Mouse (Mus musculus): ENCODE data around the gene Rtn4rl1.

DNA sequence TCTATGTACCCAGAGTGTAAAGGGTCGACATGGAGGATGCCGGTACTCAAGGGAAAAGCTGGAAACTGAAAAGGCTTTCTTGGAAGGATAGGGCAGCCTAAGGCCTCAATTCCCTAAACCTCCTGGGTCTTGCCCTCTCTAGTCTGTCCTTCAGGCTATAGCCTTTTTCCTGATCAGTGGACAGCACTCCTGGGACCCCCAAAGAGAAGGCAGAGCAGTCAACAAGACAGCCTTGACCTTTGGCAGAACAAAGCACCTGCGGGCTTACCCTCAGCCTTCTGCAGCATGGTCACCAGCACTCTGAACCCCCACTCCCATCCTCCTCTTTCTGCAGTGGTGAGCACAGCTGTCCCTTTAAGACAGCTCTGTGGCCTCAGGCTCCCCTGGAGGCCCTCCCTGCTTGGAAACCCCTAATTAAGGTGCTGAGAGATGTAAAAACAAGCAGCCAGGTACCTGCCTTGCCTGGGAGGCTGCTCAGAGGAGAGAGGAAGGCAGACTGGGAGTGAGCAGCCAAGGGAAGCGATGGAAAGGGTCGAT, 2.6 kb upstream of the Rtn4rl1 start, which contains the start of gene Dph1:
- no peak for TF ChIP-seq POLR2A (IDR thresholded peaks at IDR 0.05; ENCODE audit: low read depth, low read length)
- TF ChIP-seq CTCF (IDR thresholded peaks at IDR 0.05; ENCODE audit: extremely low read depth, insufficient read depth, insufficient read length, insufficient replicate concordance), result no peak
